Mouse (Mus musculus) olfactory bulb, adult 2 months (tissue): ENCODE measurements around the gene Atp13a3.

Source experiments
- CTCF ChIP-seq: fragments of 200-500 bp; IDR thresholded peaks from 2 replicates; pipeline ENCODE4 v1.5.1; 2012; ENCODE audit warnings: low read depth, mild to moderate bottlenecking, low read length, moderate library complexity; ENCODE audit not compliant: insufficient read depth
- POLR2A ChIP-seq: fragments of 200-500 bp; IDR thresholded peaks from 2 replicates; pipeline ENCODE4 v1.6.1; 2012; ENCODE audit warnings: mild to moderate bottlenecking, low read depth, low read length, moderate library complexity; ENCODE audit not compliant: insufficient read depth

GRCm38 (mm10) chr16:30439841-30440240 is 34.1 kb upstream of the Atp13a3 start:
- TF ChIP-seq CTCF (no peak), POLR2A (no peak)
